Mouse (Mus musculus): ENCODE measurements around the gene Ttc41. TPM values are rescaled to one million over a fixed set of nuclear protein-coding genes. Genes with fewer than 3 reads are reported as not detected.
A peak's percentile ranks its signal among the peaks of the same experiment; 100 is the strongest.

Ttc41 gene
- polyA plus RNA-seq, 1 experiment from 2014 or later: 2.5 TPM

DNA sequence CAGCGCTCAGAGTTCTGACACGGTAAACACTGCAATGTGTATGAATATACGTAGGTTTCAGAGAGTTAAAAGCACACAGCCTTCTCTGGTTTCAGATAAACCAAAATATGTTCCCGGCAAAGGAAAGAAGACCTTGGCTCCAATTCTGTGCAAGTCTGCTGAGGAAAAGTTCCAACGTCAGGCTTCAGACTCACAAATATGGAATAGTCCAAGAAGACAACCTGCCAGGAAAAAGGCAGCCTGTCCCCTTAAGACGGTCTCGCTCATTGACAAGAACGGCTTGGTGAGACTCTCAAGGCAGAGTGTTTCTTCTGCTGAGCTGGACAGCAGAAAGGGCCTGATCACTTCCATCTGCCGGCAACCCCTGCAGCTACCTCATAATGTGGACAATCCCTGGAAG, 70.7 kb downstream of the Ttc41 start:
- H3K27ac ChIP-seq (replicated peaks; ENCODE audit: low read depth, low read length): no peak overlapping the region
- H3K4me2 ChIP-seq (ENCODE audit: low read length): no peak overlapping the region
- ATAC-seq (ENCODE audit: low FRiP score, low TSS enrichment) (no peak), DNase-seq (no peak)
- H3K36me3 ChIP-seq (ENCODE audit: control insufficient read depth, insufficient read depth, low read length): no peaks in the 10 kb centered on the region
- no peaks in the 10 kb centered on the region for H3K9me3 ChIP-seq (ENCODE audit: control insufficient read depth, low read length)
- no peak overlapping the region for H3K9ac ChIP-seq (replicated peaks; ENCODE audit: low read length)
- peaks cover 8% of the 10 kb centered on the region; the same call in 1 of the 2 replicates for H3K4me1 ChIP-seq (ENCODE audit: control insufficient read depth, insufficient read depth, low read length)
- WGBS: 89% methylated on average over 9 of the region's 9 CpGs
- no peak overlapping the region for H3K4me3 ChIP-seq (replicated peaks; ENCODE audit: low read depth, low read length)
- H3K27me3 ChIP-seq (ENCODE audit: control insufficient read depth, insufficient read depth, low read length): no peaks in the 10 kb centered on the region

DNA sequence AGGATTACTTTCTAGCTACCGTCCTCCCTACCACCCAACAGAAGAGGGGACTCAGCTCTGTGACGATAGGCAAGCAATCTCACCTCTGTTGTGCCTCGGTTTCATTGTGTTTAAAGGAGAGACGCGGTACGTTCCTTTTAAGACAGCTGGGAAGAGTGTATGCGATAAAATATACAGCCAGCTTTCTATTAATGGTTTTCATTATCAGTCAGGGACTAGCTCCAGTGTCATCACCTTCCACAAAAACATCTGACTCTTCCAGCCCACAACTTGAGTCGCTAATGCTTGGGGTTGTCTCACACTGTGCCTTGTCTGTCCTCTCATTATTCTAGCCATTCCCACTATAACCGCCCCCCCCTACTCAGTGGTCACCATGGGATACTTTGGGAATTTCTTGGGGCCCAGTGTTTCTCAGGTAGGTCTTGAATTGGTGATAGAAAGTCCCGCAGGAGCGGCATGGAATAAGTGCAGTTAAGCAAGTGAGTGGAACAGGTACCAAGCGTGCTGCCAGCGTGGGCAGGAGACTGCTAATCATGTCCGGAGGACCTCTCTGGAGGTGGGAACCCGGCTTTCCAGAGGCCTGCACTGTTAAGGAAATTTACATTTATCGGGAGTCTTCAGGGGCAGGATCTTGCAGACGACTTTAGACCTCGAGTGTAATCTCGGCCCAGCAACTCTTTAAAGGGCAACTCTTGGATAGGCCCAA, 72.2 kb downstream of the Ttc41 start:
- Histone ChIP-seq H3K9ac (replicated peaks; ENCODE audit: low read length) (peak overlapping the region; percentile 70; the same call in 1 of the 2 replicates), H3K9me3 (ENCODE audit: control insufficient read depth, low read length) (no peaks in the 10 kb centered on the region), H3K4me1 (ENCODE audit: control insufficient read depth, insufficient read depth, low read length) (peaks cover 8% of the 10 kb centered on the region; the same call in 1 of the 2 replicates), H3K27ac (replicated peaks; ENCODE audit: low read depth, low read length) (peak overlapping the region; percentile 70), H3K36me3 (ENCODE audit: control insufficient read depth, insufficient read depth, low read length) (no peaks in the 10 kb centered on the region), H3K4me3 (replicated peaks; ENCODE audit: low read depth, low read length) (peak overlapping the region; percentile 72), H3K27me3 (ENCODE audit: control insufficient read depth, insufficient read depth, low read length) (no peaks in the 10 kb centered on the region), H3K4me2 (ENCODE audit: low read length) (peak overlapping the region; percentile 93)
- DNase-seq (no peak), ATAC-seq (ENCODE audit: low FRiP score, low TSS enrichment) (peak; percentile 9; the same call in 1 of the 2 replicates)
- 38% methylated on average over 19 of the region's 19 CpGs for WGBS

DNA sequence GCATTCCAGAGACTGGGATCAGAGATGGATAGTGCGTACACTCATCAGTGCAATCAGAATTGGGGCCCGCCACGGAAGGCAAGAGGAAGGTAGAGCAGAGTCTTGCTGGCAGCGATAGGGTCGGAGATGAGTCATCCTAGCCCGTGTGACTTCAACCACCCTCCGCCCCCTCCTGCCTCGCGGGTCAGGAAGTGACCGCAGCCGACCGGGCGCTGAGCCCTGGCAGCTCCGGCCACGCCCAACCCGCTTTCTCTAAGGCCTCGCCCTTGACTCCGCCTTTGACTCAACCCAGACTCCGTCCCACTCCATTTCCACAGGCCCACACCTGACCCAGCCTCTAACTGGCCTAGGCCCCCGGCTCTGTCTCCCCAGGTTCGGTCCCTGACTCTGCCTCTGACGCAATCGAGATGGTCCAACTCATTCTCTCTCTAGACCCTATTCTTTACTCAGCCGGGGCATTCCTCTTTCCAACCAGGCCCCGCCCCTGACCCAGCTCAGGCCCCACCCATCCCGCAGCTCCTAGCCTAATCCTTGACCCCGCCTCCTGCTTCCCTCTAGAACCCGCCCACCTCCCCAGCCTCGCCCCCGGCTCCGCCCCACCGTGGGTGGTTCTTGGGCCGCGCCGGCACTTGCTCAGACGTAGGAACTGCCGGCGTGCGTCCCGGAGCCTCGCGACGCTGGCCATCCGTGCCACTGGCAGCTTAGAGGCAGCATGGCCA, 72.9 kb downstream of the Ttc41 start, which contains the start of gene Nt5dc3:
TSS of gene Nt5dc3 (plus strand) at position 608 of the 719 bp plus-strand sequence.
- Histone ChIP-seq H3K4me2 (ENCODE audit: low read length) (peak within 1 kb of the TSS; percentile 93), H3K36me3 (ENCODE audit: control insufficient read depth, insufficient read depth, low read length) (no peaks in the 10 kb centered on the region), H3K4me1 (ENCODE audit: control insufficient read depth, insufficient read depth, low read length) (peaks cover 8% of the 10 kb centered on the region; the same call in 1 of the 2 replicates), H3K4me3 (replicated peaks; ENCODE audit: low read depth, low read length) (peak within 1 kb of the TSS; percentile 72), H3K9me3 (ENCODE audit: control insufficient read depth, low read length) (no peaks in the 10 kb centered on the region), H3K27ac (replicated peaks; ENCODE audit: low read depth, low read length) (peak within 1 kb of the TSS; percentile 70), H3K9ac (replicated peaks; ENCODE audit: low read length) (peak within 1 kb of the TSS; percentile 70), H3K27me3 (ENCODE audit: control insufficient read depth, insufficient read depth, low read length) (no peaks in the 10 kb centered on the region)
- WGBS: under 1% methylated on average over 44 of the region's 44 CpGs
- peak; percentile 95 for ATAC-seq (ENCODE audit: low FRiP score, low TSS enrichment)
- DNase-seq: peak; percentile 96

DNA sequence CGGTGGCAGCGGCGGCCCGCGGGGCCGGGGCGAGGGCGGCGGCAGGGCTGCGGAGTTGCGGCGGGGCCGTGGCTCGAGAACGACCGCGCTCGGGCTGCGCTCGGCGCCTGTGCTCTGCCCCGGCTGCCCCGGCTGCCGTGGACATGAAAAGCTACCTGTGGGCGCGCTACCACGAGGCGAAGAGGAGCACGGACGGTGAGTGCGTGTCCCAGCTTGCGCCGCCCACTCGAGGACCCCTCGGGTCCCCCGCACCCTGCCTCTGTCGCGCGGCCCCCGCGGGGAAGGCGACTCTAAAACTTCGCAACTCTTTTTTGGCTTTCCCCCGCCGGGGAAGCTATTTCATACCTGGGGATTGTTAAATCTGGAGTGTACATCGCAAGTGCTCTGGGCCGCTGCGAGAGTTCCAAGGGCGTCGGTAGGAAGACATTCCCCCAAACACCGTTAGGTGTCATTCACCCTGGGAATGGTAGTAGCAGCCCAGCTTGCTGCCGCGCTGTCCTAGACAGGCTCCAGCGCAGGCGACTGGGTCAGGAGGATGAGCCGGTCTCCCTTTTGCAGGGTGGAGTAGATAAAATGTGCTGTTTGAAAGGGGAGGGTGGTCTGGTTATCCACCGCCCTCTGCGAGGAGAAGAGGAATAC, 73.6 kb downstream of the Ttc41 start:
- peak; percentile 66 for DNase-seq
- WGBS: under 1% methylated on average over 57 of the region's 58 CpGs
- Histone ChIP-seq H3K9me3 (ENCODE audit: control insufficient read depth, low read length) (no peaks in the 10 kb centered on the region), H3K27ac (replicated peaks; ENCODE audit: low read depth, low read length) (peak overlapping the region; percentile 70), H3K4me1 (ENCODE audit: control insufficient read depth, insufficient read depth, low read length) (peaks cover 8% of the 10 kb centered on the region; the same call in 1 of the 2 replicates), H3K27me3 (ENCODE audit: control insufficient read depth, insufficient read depth, low read length) (no peaks in the 10 kb centered on the region), H3K4me3 (replicated peaks; ENCODE audit: low read depth, low read length) (peak overlapping the region; percentile 72), H3K9ac (replicated peaks; ENCODE audit: low read length) (peak overlapping the region; percentile 70), H3K36me3 (ENCODE audit: control insufficient read depth, insufficient read depth, low read length) (no peaks in the 10 kb centered on the region), H3K4me2 (ENCODE audit: low read length) (peak overlapping the region; percentile 93)
- peak; percentile 59 for ATAC-seq (ENCODE audit: low FRiP score, low TSS enrichment)

DNA sequence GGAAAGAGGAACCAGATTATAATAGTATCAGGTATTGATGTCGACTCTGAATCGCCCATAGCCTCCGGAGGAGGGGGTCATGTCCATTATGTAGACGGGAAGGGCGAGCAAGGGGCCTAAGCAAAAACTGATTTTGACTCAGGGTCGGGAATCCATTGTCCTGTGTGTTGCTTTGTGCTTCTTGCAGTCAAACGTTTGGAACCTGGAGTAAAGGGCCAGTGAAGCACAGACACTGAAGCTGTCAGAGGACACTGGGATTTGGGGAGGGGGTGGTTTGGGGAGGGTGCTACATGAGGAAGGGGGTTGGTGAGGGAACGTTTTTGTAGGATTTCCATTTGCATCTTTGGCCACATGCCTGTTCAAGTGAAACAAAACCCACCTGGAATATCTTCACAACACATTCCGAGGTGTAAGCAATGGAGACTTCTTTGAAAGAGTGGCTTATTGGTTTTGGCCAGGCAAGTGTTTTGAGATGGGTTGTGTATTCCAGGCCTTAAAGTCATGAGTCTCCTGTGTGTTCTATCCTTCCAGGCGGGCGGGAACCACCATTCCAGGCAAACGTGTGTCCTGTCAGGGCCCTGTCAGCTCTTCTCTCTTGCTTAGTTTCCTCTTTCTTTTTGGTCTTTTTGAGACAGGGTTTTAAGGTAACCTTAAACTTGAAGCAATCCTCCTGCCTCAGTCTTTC, 74.3 kb downstream of the Ttc41 start:
- Histone ChIP-seq H3K9ac (replicated peaks; ENCODE audit: low read length) (peak overlapping the region; percentile 70), H3K9me3 (ENCODE audit: control insufficient read depth, low read length) (no peaks in the 10 kb centered on the region), H3K4me2 (ENCODE audit: low read length) (peak overlapping the region; percentile 93), H3K4me1 (ENCODE audit: control insufficient read depth, insufficient read depth, low read length) (peaks cover 8% of the 10 kb centered on the region; the same call in 1 of the 2 replicates), H3K4me3 (replicated peaks; ENCODE audit: low read depth, low read length) (peak overlapping the region; percentile 72), H3K27me3 (ENCODE audit: control insufficient read depth, insufficient read depth, low read length) (no peaks in the 10 kb centered on the region), H3K36me3 (ENCODE audit: control insufficient read depth, insufficient read depth, low read length) (no peaks in the 10 kb centered on the region), H3K27ac (replicated peaks; ENCODE audit: low read depth, low read length) (peak overlapping the region; percentile 70)
- DNase-seq (no peak), ATAC-seq (ENCODE audit: low FRiP score, low TSS enrichment) (no peak)
- 15% methylated on average over 12 of the region's 12 CpGs for WGBS

DNA sequence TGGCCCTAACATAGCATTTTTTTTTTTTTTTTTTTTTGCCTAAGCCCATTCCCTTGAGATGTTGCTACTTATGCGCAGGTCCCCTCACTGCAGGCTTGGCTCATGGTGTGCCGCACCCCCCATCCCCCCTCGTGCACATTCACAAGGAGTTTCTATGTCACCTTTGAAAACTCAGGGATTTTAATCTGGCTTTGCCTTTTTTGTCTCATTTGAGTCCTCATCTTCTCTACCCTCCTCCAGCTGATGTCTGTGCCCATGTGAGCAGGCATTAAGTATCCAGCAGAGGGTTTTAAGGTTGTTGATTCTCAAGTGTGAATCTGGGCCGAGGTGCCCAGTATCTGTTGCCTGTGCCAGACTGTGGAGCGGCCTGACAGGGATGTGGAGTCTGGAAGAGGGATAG, 76.0 kb downstream of the Ttc41 start:
- WGBS: 24% methylated on average over 5 of the region's 5 CpGs
- H3K4me2 ChIP-seq (ENCODE audit: low read length): peak overlapping the region; percentile 93
- no peaks in the 10 kb centered on the region for H3K9me3 ChIP-seq (ENCODE audit: control insufficient read depth, low read length)
- no peak overlapping the region for H3K4me3 ChIP-seq (replicated peaks; ENCODE audit: low read depth, low read length)
- H3K27ac ChIP-seq (replicated peaks; ENCODE audit: low read depth, low read length): no peak overlapping the region
- peaks cover 8% of the 10 kb centered on the region; the same call in 1 of the 2 replicates for H3K4me1 ChIP-seq (ENCODE audit: control insufficient read depth, insufficient read depth, low read length)
- no peak overlapping the region for H3K9ac ChIP-seq (replicated peaks; ENCODE audit: low read length)
- H3K36me3 ChIP-seq (ENCODE audit: control insufficient read depth, insufficient read depth, low read length): no peaks in the 10 kb centered on the region
- H3K27me3 ChIP-seq (ENCODE audit: control insufficient read depth, insufficient read depth, low read length): no peaks in the 10 kb centered on the region
- ATAC-seq (ENCODE audit: low FRiP score, low TSS enrichment): no peak
- DNase-seq: no peak

DNA sequence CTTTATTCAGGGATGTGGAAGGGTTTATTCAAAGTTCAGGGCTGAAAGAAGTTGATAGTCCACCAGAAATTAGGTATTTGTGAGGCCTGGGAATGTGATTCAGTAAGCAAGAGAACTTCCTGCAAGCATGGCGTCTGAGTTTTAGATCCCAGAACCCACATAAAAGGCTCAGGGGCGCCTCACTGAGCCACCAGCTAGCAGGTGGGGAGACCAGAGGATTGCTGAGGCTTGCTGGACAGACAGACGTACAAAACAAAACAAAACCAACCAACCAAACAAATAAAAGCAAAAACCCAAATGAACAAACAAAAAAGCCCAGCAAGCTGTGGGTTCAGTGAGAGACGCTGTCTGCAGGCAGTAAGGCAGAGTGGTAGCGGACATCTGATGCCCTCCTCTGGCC, 77.0 kb downstream of the Ttc41 start:
- H3K9ac ChIP-seq (replicated peaks; ENCODE audit: low read length): no peak overlapping the region
- no peaks in the 10 kb centered on the region for H3K36me3 ChIP-seq (ENCODE audit: control insufficient read depth, insufficient read depth, low read length)
- H3K9me3 ChIP-seq (ENCODE audit: control insufficient read depth, low read length): no peaks in the 10 kb centered on the region
- H3K27ac ChIP-seq (replicated peaks; ENCODE audit: low read depth, low read length): no peak overlapping the region
- H3K4me2 ChIP-seq (ENCODE audit: low read length): no peak overlapping the region
- H3K4me3 ChIP-seq (replicated peaks; ENCODE audit: low read depth, low read length): no peak overlapping the region
- H3K27me3 ChIP-seq (ENCODE audit: control insufficient read depth, insufficient read depth, low read length): no peaks in the 10 kb centered on the region
- WGBS: 50% methylated on average over 5 of the region's 5 CpGs
- ATAC-seq (ENCODE audit: low FRiP score, low TSS enrichment) (no peak), DNase-seq (no peak)
- peaks cover 7% of the 10 kb centered on the region; the same call in 1 of the 2 replicates for H3K4me1 ChIP-seq (ENCODE audit: control insufficient read depth, insufficient read depth, low read length)

DNA sequence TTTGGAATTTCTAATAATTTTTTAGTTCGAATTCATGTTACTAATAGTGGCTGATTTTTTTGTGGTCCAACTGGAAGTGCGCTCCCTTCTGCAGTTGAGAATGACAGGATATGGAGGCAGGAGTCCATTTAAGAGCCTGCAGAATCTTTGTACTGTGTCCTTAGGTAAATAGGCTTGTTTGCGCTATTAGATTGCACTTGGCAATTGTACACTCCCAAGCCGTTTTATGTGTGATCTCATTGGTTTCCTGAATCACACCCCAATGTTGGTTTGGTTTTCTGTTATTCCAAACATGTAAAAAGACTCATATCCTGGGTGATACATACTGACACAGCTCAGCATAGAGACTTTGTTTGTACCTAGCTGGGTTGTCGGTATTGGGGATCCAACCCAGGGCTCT, 78.0 kb downstream of the Ttc41 start:
- Histone ChIP-seq H3K4me1 (ENCODE audit: control insufficient read depth, insufficient read depth, low read length) (no peaks in the 10 kb centered on the region), H3K9me3 (ENCODE audit: control insufficient read depth, low read length) (no peaks in the 10 kb centered on the region), H3K36me3 (ENCODE audit: control insufficient read depth, insufficient read depth, low read length) (no peaks in the 10 kb centered on the region), H3K9ac (replicated peaks; ENCODE audit: low read length) (no peak overlapping the region), H3K27me3 (ENCODE audit: control insufficient read depth, insufficient read depth, low read length) (no peaks in the 10 kb centered on the region), H3K4me3 (replicated peaks; ENCODE audit: low read depth, low read length) (no peak overlapping the region), H3K27ac (replicated peaks; ENCODE audit: low read depth, low read length) (no peak overlapping the region), H3K4me2 (ENCODE audit: low read length) (no peak overlapping the region)
- WGBS: 85% methylated on average over 5 of the region's 5 CpGs
- no peak for DNase-seq
- no peak for ATAC-seq (ENCODE audit: low FRiP score, low TSS enrichment)

All from midbrain, embryonic 14.5 days (tissue).